Mouse (Mus musculus): ENCODE measurements around the gene C9orf72.

DNA sequence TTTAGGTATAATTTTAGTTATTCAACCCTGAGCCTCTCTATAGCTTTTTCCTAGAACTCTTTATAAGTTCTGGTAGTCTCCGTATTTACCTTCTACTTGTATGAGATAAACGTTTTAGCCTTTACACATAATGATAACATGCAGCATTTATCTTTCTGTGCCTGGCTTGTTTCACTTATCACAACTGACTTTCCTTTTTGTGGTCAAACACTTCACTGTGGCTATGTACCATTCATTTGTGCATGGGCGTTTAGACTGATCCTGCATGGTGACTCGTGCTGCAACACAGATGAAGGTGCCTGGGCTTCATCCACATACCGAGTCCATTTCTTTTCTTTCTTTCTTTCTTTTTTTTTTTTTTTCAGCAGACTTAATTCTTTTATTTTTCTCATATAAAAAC, 24.3 kb downstream of the C9orf72 start:
- TF ChIP-seq CTCF (IDR thresholded peaks at IDR 0.05; ENCODE audit: low read depth): no peak
- no peak for TF ChIP-seq EP300 (IDR thresholded peaks at IDR 0.05; ENCODE audit: low read depth)

Measured in heart, postnatal 0 days (tissue).